Mouse (Mus musculus) intestine, embryonic 16.5 days (tissue): ENCODE measurements around the gene Nip7. TPM values are rescaled to one million over a fixed set of nuclear protein-coding genes. Genes with fewer than 3 reads are reported as not detected.

Experiments
- microRNA-seq: library from miRNA; unstranded; fragments of <30 nt; microRNA quantifications from one replicate; pipeline ENCODE4, GENCODE M21; 2016
- polyA plus RNA-seq: library from polyadenylated mRNA; unstranded; fragments of >200 nt; fragmentation: Nextera tagmentation; extraction: Ambion mirVana; gene quantifications from 2 replicates; pipeline ENCODE4 v1.2.1, GENCODE M21; 2015

Nip7 gene
- polyA plus RNA-seq, 1 experiment from 2014 or later, result 85.9 TPM

Small RNA genes within 50 kb of the gene (microRNA-seq; reads per million reads assigned to microRNA genes)
- 0.68 reads per million for gene Mir7075

Other genes starting within 250 kb of the Nip7 start
- 0.09 and 0.28 TPM in 2 replicates for gene Has3, start 186.6 kb upstream of the Nip7 start, polyA plus RNA-seq
- 56.6 and 66.6 TPM in 2 replicates for gene Utp4, start 163.2 kb upstream of the Nip7 start, polyA plus RNA-seq
- gene Sntb2, start 121.1 kb upstream of the Nip7 start, polyA plus RNA-seq, result 8.5 and 9.1 TPM in 2 replicates
- gene Vps4a, start 25.7 kb upstream of the Nip7 start, polyA plus RNA-seq, result 53.9 and 56.9 TPM in 2 replicates
- 47.1 and 47.7 TPM in 2 replicates for gene Pdf, start 8.3 kb upstream of the Nip7 start, polyA plus RNA-seq
- 32.4 and 32.8 TPM in 2 replicates for gene Cog8, start 188 bp upstream of the Nip7 start, polyA plus RNA-seq
- gene Tmed6, start 8.8 kb downstream of the Nip7 start, polyA plus RNA-seq, result 52.3 and 60.5 TPM in 2 replicates
- 12.4 and 12.5 TPM in 2 replicates for gene Terf2, start 39.7 kb downstream of the Nip7 start, polyA plus RNA-seq
- 155 and 177 TPM in 2 replicates for gene Cyb5b, start 93.8 kb downstream of the Nip7 start, polyA plus RNA-seq
- gene Nfat5, start 236.6 kb downstream of the Nip7 start, polyA plus RNA-seq, result 5.4 and 5.9 TPM in 2 replicates